Mouse (Mus musculus) cerebellum, postnatal 4 days (tissue): ENCODE results near the gene Nfkbie.

ENCODE experiments used
- DNase-seq, 2 experiments: peaks; one replicate each; pipeline ENCODE4 v3.0.0; 2022; ENCODE audit warnings: low spot score in 2 of 2, mixed read lengths in 1 of 2

Gene Nfkbie

GRCm38 (mm10) chr17:45596631-45597396 lies 41.3 kb downstream of the Nfkbie start:
- DNase-seq, result peak; percentile 45 to 82

GRCm38 (mm10) chr17:45597787-45598186 lies 42.3 kb downstream of the Nfkbie start:
- peak in 1 of 2 experiments; percentile 59 for DNase-seq

GRCm38 (mm10) chr17:45598376-45598775 lies 42.9 kb downstream of the Nfkbie start:
- DNase-seq, result no peak

- no peak for DNase-seq
Measured at GRCm38 (mm10) chr17:45598891-45599290, 43.4 kb downstream of the Nfkbie start.

GRCm38 (mm10) chr17:45599446-45600242 lies 44.1 kb downstream of the Nfkbie start, which contains the start of gene Slc29a1:
TSS of gene Slc29a1 (minus strand) at chr17:45599606.
- DNase-seq, result peak in 1 of 2 experiments; percentile 59

- DNase-seq, result no peak
Measured at GRCm38 (mm10) chr17:45600267-45600666, 44.8 kb downstream of the Nfkbie start.

- no peak for DNase-seq
Measured at GRCm38 (mm10) chr17:45601325-45601724, 45.8 kb downstream of the Nfkbie start.

- DNase-seq, result no peak
Measured at GRCm38 (mm10) chr17:45601877-45602304, 46.4 kb downstream of the Nfkbie start, which contains the start of gene Mymx. TSS of gene Mymx (minus strand) at chr17:45602102.

GRCm38 (mm10) chr17:45602984-45603383 lies 47.5 kb downstream of the Nfkbie start:
- DNase-seq, result no peak

- no peak for DNase-seq
Measured at GRCm38 (mm10) chr17:45606992-45607879, 51.7 kb downstream of the Nfkbie start.

- DNase-seq, result no peak
Measured at GRCm38 (mm10) chr17:45608396-45608795, 52.9 kb downstream of the Nfkbie start.

GRCm38 (mm10) chr17:45610144-45610866 lies 54.8 kb downstream of the Nfkbie start:
- DNase-seq, result no peak

- DNase-seq, result no peak
Measured at GRCm38 (mm10) chr17:45612008-45612407, 56.5 kb downstream of the Nfkbie start.
